Mouse (Mus musculus) ES-Bruce4 (cell line): Measurements from ENCODE around the gene Sds.

Source experiments
- CTCF ChIP-seq: IDR thresholded peaks from one replicate; pipeline ENCODE4 v1.8.1; 2011; ENCODE audit warnings: low read depth, low read length
- EP300 ChIP-seq: IDR thresholded peaks from 2 replicates; pipeline ENCODE4 v1.6.1; 2011; ENCODE audit warnings: low read depth, low read length; ENCODE audit not compliant: insufficient read depth

GRCm38 (mm10) chr5:120527296-120527964 lies 51.1 kb downstream of the Sds start:
- TF ChIP-seq EP300 (no peak), CTCF (no peak)
